Mouse (Mus musculus) midbrain, embryonic 14.5 days (tissue): ENCODE measurements at regions not wholly inside any gene's neighbourhood (a gene's known extent, or its start where the extent isn't known, plus 50 kb on each side); places are given as distances from the start of the nearest gene placed in this dataset.

Experiments used
- ATAC-seq: fragments of 200-750 bp; cut with Nextera tagmentation; 2 replicates; pipeline ENCODE4 v1.8.0; 2017; ENCODE audit warnings: moderate number of reproducible peaks, moderate library complexity; ENCODE audit not compliant: low FRiP score, low TSS enrichment
- DNase-seq: peaks from one replicate; pipeline ENCODE4 v3.0.0-alpha.2; 2015
- H3K27ac ChIP-seq: fragments of 300-500 bp; sonication (generic); replicated peaks from 2 replicates; pipeline ENCODE4 v1.5.1; 2014; ENCODE audit warnings: mild to moderate bottlenecking, low read depth, low read length, moderate library complexity
- H3K27me3 ChIP-seq: fragments of 300-500 bp; sonication (generic); 2 replicates; pipeline ENCODE4 v1.6.1; 2014; ENCODE audit warnings: low read length, control low read depth, mixed read lengths; ENCODE audit not compliant: control insufficient read depth, insufficient read depth
- H3K36me3 ChIP-seq: fragments of 300-500 bp; sonication (generic); 2 replicates; pipeline ENCODE4 v1.6.1; 2014; ENCODE audit warnings: low read length, control low read depth; ENCODE audit not compliant: control insufficient read depth, insufficient read depth
- H3K4me1 ChIP-seq: fragments of 300-500 bp; sonication (generic); 2 replicates; pipeline ENCODE4 v1.6.1; 2014; ENCODE audit warnings: mild to moderate bottlenecking, antibody characterized with exemption, low read length, control low read depth; ENCODE audit not compliant: control insufficient read depth, insufficient read depth
- H3K4me2 ChIP-seq: fragments of 300-500 bp; sonication (generic); 2 replicates; pipeline ENCODE4 v1.6.1; 2014; ENCODE audit warnings: mild to moderate bottlenecking, low read length, moderate library complexity
- H3K4me3 ChIP-seq: fragments of 300-500 bp; sonication (generic); replicated peaks from 2 replicates; pipeline ENCODE4 v1.5.1; 2014; ENCODE audit warnings: low read depth, low read length
- H3K9ac ChIP-seq: fragments of 300-500 bp; sonication (generic); replicated peaks from 2 replicates; pipeline ENCODE4 v1.6.1; 2014; ENCODE audit warnings: mild to moderate bottlenecking, low read length, moderate library complexity
- H3K9me3 ChIP-seq: fragments of 300-500 bp; sonication (generic); 2 replicates; pipeline ENCODE4 v1.6.1; 2016; ENCODE audit warnings: low read length, control low read depth, mixed read lengths; ENCODE audit not compliant: control insufficient read depth
- WGBS: fragments of 180-500 bp; shearing (Covaris S2); extraction: QIAGEN DNeasy Blood & Tissue Kit; methylation state at CpG from one replicate; pipeline ENCODE4 v1.1.7; 2014; 5-methylcytosine and 5-hydroxymethylcytosine counted together

DNA sequence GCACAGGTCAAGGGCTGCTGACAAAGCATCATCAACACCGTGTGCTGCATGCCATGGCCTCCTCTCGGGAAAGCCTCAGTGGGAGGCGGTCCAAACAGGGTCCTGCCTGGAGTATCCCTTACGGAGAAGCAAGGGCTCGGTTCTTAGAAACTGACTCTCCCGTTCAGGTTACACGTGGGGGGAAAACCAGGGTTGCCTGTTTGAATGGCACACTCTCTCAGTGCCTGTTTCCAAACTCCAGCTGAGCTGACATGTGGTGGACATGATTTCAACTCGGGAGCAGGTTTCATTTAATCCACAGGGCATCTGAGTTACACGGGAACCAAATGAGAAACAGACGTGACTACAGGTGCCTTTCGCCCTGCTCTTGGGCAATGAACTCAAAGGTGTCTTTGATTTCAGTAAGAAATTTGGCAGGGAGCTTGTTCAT lies 382.6 kb upstream of the Slc30a5 start:
- Histone ChIP-seq H3K27ac (no peak overlapping the region), H3K9ac (no peak overlapping the region), H3K27me3 (no peaks in the 10 kb centered on the region), H3K4me1 (peaks cover 11% of the 10 kb centered on the region; the same call in 1 of the 2 replicates), H3K9me3 (no peaks in the 10 kb centered on the region), H3K4me2 (no peak overlapping the region), H3K4me3 (no peak overlapping the region), H3K36me3 (no peaks in the 10 kb centered on the region)
- ATAC-seq (no peak), DNase-seq (no peak)
- WGBS = 58% methylated on average over 11 of the region's 11 CpGs

DNA sequence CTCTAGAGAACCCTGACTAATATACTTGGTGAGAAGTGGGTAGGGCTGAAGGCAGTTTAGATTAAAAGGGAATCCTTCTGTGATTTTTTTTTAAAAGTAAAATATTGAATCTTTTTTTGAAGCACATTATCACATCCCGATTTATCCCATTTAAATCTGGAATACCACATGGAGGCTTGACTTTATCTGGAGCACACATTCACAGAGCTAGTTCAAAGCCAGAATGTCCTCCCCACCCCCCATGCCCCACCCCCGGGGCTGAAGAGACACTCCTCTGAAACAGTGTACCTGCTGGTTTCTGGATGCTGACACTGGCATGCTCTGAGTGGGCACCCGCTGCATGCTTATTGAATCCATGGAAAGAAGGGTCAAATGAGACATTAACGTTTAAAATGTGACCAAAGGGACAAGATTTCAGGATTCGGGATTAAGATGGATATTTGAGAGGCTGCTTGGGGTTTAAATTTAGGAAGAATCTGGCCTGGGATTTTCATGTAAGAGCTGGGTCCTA lies 382.0 kb upstream of the Slc30a5 start:
- no peaks in the 10 kb centered on the region for H3K27me3 ChIP-seq
- H3K36me3 ChIP-seq = no peaks in the 10 kb centered on the region
- ATAC-seq = no peak
- H3K4me3 ChIP-seq = no peak overlapping the region
- peaks cover 11% of the 10 kb centered on the region; the same call in 1 of the 2 replicates for H3K4me1 ChIP-seq
- H3K27ac ChIP-seq = no peak overlapping the region
- H3K9ac ChIP-seq = no peak overlapping the region
- H3K4me2 ChIP-seq = no peak overlapping the region
- WGBS = 70% methylated on average over 5 of the region's 5 CpGs
- no peak for DNase-seq
- no peaks in the 10 kb centered on the region for H3K9me3 ChIP-seq

DNA sequence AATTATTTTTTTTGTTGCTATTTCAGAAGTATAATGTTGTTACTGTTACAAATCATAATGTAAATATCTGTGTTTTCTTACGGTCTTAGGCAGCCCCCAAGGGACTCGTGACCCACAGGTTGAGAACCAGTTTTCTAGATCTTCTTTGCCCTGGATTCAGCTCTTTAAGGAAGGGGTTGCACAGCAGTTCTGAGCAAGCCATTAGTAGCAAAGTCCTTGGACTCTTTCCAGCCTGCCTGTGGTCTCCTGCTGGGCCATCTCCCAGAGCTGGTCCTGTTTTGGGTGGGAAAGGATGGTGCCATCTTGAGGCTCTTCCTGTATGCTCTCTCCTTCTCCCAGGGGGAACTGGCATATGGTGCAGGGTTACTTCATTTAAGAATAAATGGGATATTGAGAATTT lies 380.9 kb upstream of the Slc30a5 start:
- peak; percentile 27 for DNase-seq
- no peak for ATAC-seq
- no peak overlapping the region for H3K27ac ChIP-seq

DNA sequence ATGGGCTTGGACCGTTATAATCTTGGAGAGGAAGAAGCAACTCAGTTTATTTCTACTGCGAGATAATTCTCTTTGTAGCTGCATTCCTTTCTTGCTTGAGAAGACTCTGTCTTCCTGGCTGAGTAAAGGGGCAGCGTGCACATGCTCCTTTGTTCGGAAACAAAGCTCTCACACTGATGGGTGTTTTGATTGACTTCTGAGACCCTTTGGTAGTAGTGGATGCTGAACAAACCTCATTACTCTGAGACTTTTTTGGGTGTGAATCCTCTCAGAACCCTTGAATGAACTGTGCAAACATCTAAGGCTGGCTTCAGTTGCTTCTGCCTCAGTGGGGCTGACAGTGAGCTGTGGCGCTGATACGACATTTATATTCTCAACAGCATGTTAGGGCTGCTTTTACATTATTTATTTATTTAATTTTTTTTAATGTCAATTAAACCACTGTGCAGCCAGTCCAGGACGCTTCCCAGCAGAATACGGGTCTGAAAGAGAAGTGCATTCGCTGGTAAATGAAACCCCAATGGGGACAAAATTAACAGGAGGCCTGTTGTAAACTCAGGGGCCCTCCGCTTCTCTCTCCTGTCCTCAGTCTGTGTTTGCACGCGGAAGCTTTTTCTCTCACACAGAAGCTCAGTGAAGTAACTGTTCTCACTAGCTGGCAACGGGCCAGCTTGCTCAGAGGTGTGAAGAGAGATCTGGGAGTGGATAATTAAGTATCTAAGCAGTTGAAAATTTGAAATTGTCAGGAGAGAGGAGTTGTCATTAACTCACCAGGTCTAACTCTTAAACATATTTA lies 380.1 kb upstream of the Slc30a5 start:
- WGBS = 32% methylated on average over 13 of the region's 13 CpGs
- Histone ChIP-seq H3K4me3 (no peak overlapping the region), H3K27ac (no peak overlapping the region), H3K27me3 (no peaks in the 10 kb centered on the region), H3K36me3 (no peaks in the 10 kb centered on the region), H3K9ac (no peak overlapping the region), H3K4me2 (no peak overlapping the region), H3K4me1 (peaks cover 11% of the 10 kb centered on the region; the same call in 1 of the 2 replicates), H3K9me3 (no peaks in the 10 kb centered on the region)
- DNase-seq (peak; percentile 86), ATAC-seq (peak; percentile 39; the same call in 1 of the 2 replicates)

More for the DNA sequence above, 380.9 kb upstream of the Slc30a5 start:
- Histone ChIP-seq H3K27me3 (no peaks in the 10 kb centered on the region), H3K4me2 (no peak overlapping the region), H3K4me3 (no peak overlapping the region), H3K9ac (no peak overlapping the region), H3K9me3 (no peaks in the 10 kb centered on the region), H3K4me1 (peaks cover 11% of the 10 kb centered on the region; the same call in 1 of the 2 replicates), H3K36me3 (no peaks in the 10 kb centered on the region)
- 90% methylated on average over 2 of the region's 2 CpGs for WGBS

DNA sequence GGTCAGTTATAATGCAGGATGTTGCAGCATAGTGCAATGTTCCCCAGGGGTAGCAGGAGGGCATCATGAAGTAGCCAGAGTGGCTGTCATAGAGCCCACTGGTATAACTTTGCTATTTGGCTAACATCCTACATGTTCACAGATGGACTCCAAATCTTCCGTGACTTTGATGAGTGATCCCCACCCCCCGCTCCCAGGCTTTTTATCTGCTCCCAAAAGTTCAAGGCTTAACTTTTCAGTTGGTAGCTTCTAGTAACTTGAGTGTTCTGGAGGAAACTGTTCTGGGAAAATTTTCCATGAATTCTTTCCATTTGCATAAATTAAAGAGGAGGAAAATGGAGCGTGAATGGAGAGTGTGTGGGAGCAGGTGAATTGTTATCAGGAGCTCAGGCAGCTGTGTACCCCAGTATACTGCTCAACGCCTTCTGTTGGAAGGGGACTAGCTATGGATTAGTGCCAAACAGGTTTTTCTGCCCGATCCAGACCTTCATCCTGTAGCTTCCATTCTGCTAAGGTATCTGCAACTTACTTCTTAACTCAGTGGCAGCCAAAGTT lies 379.2 kb upstream of the Slc30a5 start:
- H3K9me3 ChIP-seq = no peaks in the 10 kb centered on the region
- WGBS = 76% methylated on average over 5 of the region's 5 CpGs
- H3K27ac ChIP-seq = no peak overlapping the region
- no peaks in the 10 kb centered on the region for H3K36me3 ChIP-seq
- H3K4me2 ChIP-seq = no peak overlapping the region
- DNase-seq = no peak
- ATAC-seq = no peak
- no peak overlapping the region for H3K9ac ChIP-seq
- no peak overlapping the region for H3K4me3 ChIP-seq
- H3K27me3 ChIP-seq = no peaks in the 10 kb centered on the region
- peaks cover 11% of the 10 kb centered on the region; the same call in 1 of the 2 replicates for H3K4me1 ChIP-seq

DNA sequence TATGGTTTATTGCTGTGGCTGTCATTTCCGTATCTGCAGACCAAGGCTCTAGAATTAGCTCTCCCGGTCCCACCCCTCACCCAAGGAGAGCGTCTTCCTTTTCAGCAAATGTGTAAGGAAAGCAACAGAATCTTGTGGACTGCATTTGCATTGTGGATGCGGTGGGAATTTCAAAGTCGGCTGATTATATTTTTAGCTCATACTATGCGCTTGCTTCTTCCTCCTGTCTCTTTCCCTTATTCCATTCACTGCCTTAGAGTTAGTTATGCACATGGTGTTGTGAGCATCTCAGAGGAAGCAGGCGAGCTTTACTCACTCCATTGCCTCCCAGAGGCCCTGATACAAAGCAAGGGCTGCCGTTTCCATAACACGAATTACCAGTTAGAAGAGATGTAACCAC lies 375.6 kb upstream of the Slc30a5 start:
- DNase-seq = no peak
- no peak overlapping the region for H3K9ac ChIP-seq
- H3K36me3 ChIP-seq = no peaks in the 10 kb centered on the region
- no peak overlapping the region for H3K27ac ChIP-seq
- no peak for ATAC-seq
- H3K4me3 ChIP-seq = no peak overlapping the region
- no peak overlapping the region for H3K4me2 ChIP-seq
- H3K27me3 ChIP-seq = no peaks in the 10 kb centered on the region
- peaks cover 6% of the 10 kb centered on the region; the same call in 1 of the 2 replicates for H3K4me1 ChIP-seq
- no peaks in the 10 kb centered on the region for H3K9me3 ChIP-seq
- WGBS = 92% methylated on average over 9 of the region's 9 CpGs

DNA sequence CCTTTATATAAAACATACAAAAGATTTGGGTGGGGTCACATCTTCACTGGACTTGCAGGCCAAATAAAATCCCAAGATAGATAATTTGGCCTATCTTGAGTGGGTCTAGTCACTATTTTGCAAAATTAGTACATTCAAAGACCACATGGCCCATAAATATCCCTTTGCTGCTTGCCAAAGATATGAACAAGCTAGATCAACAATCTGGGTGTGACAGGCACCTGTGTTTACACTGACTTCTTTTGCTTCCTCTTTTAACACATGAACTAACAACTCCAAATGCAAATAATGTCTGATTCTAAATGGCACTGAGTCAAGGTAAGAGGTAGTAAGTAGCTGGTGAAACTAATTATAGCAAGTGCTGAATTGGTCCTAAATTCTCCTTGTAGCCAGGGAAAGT lies 370.2 kb upstream of the Slc30a5 start:
- Histone ChIP-seq H3K27ac (no peak overlapping the region), H3K9me3 (no peaks in the 10 kb centered on the region), H3K27me3 (no peaks in the 10 kb centered on the region), H3K36me3 (no peaks in the 10 kb centered on the region), H3K4me2 (no peak overlapping the region), H3K4me1 (no peaks in the 10 kb centered on the region), H3K4me3 (no peak overlapping the region), H3K9ac (no peak overlapping the region)
- ATAC-seq = no peak
- no peak for DNase-seq

DNA sequence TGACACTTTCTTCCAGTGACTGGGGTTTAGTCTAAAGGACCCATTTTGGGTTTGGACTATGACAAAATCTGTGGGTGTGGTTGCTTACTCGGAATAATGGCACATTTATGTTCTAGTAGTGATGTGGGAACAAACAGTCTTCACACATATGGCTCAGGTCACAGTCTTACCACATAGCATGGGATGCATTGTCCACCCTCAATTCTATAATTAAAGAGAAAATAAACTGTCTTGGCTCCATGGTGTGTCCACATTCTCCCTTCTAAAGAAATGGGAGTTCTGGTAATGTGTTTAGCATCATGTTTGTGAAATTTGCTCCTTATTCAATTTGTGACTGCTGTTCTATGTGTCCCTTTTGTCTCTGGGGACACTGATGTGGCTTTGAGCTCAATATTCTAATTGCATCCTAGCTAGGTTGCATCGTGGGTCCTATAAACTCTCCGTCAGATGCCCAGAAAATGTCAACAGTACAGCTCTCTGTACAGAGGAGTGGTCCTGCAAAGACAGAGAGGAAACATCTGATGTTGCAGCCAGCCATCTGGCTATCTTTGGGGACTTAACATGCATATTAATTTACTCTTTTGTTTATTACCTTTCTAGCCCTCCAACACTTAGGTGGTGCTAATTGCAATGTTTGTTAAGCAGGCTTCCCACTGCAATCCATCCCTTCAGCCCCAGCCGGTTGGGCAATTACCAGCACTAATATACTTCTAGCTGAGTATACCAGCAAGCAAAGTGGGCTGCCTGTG lies 369.5 kb upstream of the Slc30a5 start:
- Histone ChIP-seq H3K9ac (no peak overlapping the region), H3K27me3 (no peaks in the 10 kb centered on the region), H3K4me3 (no peak overlapping the region), H3K4me1 (no peaks in the 10 kb centered on the region), H3K9me3 (no peaks in the 10 kb centered on the region), H3K27ac (no peak overlapping the region), H3K36me3 (no peaks in the 10 kb centered on the region), H3K4me2 (no peak overlapping the region)
- DNase-seq (peak; percentile 33), ATAC-seq (peak; percentile 62; the same call in 1 of the 2 replicates)
- WGBS = 63% methylated on average over 4 of the region's 4 CpGs
